Mouse (Mus musculus) mouse embryonic stem cell (cell line): ENCODE measurements around the gene Gmfb.
"Not testable (repeated sequence)": the region's sequence is repeated elsewhere in the genome, so short reads cannot be mapped to it uniquely, and the experiment has no call there.

ENCODE experiments used
- in situ Hi-C, 2 experiments: fragments of 300-500 bp; cut with MboI; formaldehyde crosslinking; loops; 1 replicate in 1 of 2; 3 replicates in 1 of 2; pipeline ENCODE4 v1.14.3; 2019 to 2020; ENCODE audit warnings: low sequenced_read_pairs in 2 of 2, low pct_unique_long_range_greater_than_20kb in 1 of 2, mixed read lengths in 1 of 2; ENCODE audit not compliant: unreplicated experiment in 1 of 2

Gmfb gene

DNA sequence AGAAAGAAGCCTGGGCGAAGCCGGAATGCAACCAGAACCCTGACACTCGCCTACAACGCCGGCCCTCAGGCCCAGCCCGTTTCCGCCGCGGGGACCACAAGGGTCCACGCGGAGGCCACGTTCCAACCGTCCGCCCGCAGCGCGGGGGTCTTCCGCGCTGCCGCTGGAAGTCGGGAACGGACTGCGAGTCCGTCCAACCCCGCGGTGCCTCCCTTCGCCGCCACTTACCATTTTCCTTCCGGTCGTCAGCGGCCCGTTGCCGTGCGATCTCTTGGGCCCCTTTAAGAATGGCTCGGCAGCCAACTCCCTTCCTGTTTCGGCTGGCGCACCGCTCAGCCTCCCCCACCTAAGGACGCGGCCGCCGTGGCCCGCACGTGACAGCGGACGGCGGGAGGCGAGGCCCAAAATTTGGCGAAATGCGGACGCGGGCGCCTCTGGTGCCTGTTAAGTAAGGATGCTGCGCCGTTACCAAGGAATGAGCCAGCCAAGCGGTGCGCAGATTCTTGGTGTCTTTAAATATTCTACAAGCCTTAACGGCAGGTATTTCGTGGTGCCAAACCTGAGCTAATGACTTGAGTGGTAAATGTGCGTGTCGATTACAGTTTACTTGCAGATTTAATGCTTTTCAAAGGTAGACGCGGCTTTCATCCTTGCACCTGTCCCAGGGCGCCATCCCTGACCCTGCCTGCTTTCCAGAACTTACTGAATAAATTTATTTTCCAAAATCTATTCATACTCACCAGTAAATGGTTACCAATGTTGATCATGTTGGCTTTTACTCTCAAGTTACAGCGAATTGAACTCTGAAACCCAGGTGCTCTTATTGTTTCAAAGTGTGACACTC, at the start of gene Gmfb:
Gmfb (minus strand) TSS at position 370 of the 844 bp plus-strand sequence.
- in situ Hi-C loops: no loop called here

DNA sequence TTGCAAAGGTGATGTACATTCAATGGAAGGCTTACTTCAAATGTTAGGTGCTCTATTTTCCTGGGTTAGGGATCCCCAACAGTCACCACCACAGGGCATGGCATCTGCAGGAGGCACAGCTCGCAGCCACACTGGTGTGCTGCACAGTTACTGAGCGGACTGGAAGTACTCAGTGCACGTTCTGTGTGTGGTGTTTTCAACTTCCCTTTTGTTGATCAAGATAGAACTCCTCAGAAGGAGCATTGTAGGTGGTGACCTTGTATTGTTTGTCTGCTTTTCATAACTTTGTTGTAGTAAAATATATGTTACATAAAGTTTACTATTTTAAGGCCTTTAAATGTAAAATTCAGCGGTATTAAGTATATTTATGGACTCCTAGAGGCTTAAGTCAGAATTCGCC, 40.9 kb upstream of the Gmfb start:
- in situ Hi-C loops: no loop called here

DNA sequence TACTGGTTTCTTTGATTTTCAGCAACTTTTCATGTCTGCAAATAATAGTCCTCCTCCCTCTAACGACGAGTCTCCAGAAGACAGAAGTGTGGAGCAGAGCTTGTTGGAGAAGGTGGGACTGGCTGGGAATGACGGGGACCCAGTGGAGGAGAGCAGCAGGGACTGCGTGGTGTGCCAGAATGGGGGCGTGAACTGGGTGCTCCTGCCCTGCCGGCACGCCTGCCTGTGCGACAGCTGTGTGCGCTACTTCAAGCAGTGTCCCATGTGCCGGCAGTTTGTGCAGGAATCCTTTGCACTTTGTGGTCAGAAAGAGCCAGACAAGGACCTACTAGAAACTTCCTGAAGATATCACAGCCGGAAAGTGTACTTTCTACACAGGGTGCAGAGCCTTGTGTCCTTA, 31.6 kb upstream of the Gmfb start:
- in situ Hi-C loops: no loop called here

DNA sequence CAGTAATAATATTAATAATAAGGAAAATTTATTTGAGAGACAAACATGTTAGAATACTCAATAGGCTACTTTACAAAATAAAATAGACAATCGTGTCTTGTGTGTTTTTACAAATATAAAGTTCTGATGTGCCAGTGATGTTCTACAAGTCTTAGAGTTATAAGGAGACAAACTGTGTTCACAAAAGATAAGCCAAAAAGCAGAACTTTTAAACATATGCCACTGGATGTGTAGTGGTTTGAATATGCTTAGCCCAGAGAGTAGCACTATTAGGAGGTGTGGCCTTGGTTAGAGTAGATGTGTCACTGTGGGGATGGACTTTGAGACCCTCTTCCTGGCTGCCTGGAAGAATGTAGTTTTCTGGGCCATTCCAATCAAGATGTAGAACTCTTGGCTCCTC, 27.7 kb upstream of the Gmfb start:
- in situ Hi-C loops: no loop called here

DNA sequence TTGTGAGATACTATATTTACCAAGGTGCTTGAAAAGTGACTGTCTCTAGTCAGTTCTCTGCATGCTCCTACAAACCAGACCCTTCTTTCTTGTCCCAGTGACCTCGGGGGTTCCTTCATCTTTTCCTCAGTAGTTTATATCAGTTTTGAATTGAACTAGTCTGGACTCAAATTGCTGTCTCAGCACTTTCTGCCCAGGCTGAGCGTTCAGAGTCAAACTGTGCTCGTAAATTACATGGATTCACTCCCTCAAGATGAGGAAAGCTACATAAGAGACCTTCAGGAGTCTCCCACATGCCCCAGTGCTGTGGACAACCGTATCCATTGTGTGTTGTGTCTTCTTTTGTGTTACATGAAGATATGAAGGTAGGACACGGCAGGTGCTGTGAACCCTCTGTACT, 26.7 kb upstream of the Gmfb start:
- in situ Hi-C loops: no loop called here

DNA sequence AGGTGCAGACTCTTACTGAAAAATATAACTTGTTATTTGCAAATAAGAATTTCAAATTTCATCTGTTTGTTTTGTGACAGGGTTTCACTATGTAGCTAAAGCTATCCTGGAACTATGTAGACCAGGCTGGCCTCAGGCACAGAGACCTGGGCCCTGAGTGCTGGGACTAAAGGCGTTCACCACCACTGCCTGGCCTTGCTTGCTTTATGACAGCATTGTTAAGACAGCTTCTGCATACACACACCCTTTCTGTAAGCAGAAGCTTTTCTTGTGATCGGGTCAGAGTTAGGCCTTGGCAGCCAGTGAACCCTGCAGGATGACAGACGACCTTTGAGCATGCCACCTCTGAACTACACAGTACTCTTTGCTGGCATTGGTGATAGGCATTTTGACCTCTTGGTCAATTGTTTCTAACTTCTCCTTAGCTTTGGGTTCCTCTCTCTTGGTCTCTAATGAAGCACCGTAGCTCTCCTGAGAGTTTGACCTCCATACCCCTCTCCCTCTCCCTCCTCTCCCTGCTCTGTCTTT, 26.1 kb upstream of the Gmfb start:
- in situ Hi-C loops: no loop called here

DNA sequence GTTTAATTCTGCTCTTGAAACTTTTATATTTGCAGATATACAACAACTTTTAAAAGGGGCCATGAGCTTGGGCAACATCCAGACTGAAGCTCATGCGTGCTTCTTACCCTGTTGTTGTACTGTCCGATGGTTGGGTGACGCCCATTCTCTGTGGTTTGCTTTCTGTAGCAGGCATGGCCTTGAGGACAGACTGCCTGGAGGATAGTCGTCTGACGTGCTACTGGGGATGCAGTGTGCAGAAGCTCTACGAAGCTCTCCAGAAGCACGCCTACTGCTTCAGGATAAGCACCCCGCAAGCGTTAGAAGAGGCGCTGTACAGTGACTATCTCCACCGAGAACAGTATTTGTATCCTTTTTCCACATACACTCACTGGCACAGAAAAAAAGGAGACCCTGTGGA, 23.7 kb upstream of the Gmfb start:
- in situ Hi-C loops: no loop called here

DNA sequence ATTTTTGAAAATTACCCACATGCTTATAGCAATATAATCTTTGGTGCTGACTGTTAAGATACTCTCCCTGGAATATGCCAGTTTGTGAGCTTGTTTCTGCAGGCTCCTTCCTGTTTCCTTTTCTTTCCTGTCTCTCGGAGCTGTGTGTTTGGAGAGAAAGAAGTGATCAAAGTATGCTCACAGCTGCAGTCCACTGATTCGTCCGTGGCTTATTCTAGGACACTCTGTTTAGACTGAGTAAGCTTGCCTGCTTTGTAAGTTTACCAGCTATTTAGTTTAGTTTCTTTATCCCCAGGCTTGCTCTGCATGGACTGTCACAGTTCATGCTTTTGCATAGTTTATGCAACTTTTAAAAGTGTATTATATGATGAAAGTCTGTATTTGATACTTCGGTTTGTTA, 17.3 kb upstream of the Gmfb start:
- in situ Hi-C loops: no loop called here

DNA sequence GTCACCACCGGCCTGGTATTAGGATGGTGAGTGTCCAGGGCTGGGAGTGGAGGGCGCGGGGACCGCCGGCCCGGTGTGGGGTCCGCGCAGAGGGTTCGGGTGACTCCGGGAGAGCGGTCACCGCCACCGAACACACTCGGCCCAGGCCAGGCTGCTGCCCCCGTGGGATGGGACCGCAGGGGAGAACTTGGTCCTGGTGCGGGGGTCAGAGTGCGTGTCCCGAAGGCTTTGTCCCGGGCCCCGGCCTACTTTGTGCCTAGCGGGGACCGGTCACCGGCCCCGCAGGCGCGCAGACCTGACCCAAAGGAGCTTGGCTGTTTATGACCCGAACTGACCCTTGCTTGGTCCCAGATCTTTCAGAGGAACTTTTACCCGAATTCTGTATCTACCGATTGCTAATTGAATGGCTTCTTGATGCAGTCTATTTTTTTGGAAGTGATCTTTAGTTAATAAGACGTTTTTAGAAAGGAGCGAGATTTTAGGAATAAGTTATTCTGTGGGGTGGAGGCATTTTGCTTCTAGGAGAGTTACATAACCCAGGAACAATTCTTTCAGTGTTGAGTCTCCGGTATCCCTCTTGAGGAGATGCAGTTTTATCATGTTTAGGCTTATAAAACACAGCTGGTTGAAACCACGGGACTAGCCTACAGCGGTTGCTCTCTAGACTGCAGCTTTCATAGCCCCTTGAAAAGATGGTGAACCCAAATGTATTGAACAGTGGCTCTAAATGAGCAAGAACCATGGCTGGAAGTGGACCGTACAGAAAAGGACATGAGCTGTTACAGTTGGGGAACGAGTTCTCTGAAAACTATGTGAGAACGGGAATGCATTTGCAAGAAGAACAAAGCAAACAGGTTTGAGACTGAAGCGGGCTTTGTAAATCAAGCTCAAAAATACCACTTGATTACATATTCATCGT, 10.6 kb upstream of the Gmfb start:
- in situ Hi-C loops: no loop called here

DNA sequence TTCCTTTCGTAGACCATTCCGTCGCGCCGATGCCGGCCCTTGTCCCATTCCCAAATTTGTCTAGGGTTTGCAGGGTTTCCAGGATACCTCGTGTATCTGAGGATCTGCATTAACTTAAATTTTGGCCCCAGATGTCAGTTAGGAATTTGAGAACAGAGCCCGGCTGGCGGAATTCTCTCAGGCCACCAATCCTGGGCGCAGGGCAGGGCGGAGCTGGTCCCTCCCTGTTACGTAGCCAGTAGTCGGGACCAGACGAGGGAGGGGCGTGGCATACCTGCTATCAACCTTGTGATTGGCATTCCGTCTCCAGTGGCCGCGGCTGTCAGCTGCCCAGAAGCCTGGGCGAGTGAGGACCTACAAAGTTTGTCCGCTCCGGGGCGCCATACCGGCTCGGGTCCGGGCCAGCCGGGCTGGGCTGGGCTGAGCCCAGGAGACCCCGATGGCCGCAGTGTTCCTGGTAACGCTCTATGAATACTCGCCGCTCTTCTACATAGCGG, 9.8 kb upstream of the Gmfb start, which contains the start of gene Cgrrf1:
Cgrrf1 (plus strand) TSS at position 289 of the 497 bp plus-strand sequence.
- in situ Hi-C loops: no loop called here

DNA sequence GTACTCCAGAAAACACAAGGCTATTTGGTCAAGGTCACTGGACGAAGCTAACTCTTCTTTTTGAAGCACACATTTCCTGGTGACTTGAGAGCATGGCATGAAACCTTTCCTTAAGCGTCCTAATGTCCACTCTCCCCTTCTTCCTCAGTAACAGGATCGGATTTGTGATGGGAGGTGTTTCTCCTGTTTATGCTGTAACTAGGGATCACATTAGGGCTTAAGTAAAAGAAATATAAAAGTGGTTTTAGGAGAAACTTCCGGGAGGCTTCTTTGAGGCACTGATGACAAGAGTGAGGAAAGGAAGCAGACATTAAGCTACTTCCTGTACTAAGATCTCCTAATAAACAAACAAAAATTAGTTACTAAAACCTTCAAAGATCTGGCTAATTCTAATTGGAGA, 9.3 kb upstream of the Gmfb start:
- in situ Hi-C loops: no loop called here

DNA sequence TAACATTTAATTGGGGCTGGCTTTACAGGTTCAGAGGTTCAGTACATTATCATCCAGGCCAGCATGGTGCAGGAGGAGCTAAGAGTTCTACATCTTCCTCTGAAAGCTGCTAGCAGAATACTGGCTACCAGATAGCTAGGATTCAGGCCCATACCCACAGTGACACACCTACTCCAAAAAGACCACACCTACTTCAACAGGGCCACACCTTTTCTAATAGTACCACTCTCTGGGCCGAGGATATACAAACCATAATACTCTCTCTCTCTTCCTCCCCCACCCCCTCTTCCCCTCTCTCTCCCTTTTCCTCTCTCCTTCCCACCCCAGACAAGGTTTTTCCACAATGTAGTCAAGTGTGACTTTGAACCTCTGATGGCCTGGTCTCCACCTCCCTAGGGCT, 5.4 kb upstream of the Gmfb start:
- in situ Hi-C loops: no loop called here

DNA sequence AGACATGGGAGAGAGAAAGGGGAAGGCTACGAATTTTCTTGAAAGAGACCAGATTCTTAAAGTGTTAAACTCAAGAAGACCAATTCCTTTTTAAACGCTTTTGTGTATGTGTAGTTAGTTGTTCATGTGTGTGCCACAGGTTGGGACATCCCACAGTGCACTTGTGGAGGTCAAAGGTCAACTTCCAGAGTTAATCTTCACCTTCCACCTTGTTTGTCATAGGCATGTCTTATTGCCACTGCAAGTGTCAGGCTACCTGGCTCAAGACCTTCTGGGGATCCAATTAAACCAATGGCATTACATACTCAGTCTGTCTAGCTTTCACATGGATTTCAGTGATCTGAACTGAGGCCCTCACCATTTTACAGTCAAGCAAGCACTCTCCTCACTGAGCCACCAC, 2.0 kb upstream of the Gmfb start:
- in situ Hi-C loops: no loop called here

DNA sequence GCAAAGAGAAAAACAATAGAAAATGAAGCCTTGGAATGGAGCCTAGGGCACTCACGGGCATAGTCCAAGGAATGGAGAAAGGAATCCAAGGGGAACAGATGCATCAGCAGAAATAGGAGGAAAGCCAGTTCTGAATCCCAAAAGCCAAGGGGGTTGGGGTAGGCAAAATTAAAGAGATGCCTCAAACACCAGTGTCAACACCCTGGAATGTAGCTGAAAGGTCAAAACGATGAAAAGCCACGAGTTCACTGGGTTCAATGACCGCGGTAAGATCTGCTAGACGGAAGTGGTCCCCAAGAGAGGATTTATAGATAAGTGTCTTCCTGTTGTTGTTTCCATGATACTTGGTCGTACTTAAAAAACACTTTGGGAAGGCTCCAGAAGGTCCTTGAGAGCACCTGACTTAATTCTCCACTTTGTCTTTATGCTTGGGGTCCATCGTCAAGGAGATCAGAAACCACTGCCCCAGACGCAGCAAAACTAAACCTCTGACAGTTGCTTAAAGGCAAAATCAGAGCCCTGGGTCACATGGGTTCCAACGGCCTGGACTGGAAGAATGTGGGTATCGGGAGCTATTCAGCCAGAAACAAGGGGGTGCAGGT, 670 bp downstream of the Gmfb start:
- in situ Hi-C loops: no loop called here

DNA sequence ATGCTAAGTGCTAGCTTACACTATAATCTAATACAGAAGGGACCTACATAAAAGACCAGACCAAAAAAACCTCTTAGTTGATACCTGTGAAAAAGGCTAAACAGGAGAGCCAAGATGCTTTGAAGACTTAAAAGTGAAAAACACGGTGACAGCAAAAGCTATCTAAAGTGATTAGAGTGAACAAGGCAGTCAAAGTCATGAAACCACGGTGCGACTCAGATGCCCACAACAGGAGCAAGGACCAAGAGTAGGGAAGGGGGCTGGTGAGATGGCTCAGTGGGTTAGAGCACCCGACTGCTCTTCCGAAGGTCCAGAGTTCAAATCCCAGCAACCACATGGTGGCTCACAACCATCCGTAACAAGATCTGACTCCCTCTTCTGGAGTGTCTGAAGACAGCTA, 2.1 kb downstream of the Gmfb start:
- in situ Hi-C loops: not testable (repeated sequence)

DNA sequence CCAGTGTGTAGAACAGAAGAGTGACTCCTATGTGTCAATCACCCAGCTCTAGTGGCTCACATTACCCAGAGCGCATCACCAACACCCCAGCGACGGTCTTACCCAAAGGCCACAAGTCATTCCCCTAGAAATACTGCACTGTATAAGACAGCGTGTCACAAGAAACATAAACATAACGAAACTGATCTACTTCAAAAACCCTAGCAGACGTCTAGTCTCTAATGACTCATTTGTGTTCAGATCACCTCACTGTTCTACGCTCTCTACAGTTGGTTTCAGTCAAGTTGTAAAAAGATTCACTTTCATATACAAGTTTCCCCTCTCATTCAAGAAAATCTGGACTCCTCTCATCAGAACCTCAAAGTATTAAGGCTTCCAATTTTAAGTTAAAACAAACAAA, 3.3 kb downstream of the Gmfb start:
- in situ Hi-C loops: no loop called here

DNA sequence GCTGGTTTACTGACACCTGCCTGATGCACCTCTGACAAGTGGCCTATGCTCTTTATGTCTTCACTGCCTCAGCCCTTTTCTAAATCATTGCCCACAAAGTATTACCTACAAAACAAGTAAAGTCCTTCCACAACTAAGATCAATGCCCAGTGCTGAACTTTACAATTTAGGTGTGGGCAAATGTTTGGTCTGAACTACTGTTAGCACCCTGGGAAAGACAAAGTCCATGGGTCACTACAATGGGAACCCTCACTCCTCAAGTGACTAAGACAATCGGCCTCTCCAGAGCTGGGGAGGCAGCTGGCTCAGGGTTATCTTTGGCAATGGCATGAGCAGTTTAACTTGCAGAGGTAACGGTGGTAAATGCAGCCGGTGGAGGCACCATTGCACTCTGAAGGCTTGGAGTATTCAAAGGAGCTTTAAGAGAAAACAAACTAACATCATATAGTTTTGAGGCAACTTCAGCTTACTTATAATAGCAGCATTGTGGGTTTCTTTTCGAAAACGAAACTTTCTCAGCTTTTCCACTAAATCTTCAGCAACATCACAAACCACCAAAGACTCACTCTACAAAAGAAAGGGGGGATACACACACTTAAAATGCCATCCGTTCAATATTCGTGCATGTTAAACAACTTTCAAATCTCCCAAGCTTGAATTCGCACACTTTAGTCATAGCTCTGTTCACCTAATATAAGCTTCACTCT, 5.0 kb downstream of the Gmfb start:
- in situ Hi-C loops: no loop called here

DNA sequence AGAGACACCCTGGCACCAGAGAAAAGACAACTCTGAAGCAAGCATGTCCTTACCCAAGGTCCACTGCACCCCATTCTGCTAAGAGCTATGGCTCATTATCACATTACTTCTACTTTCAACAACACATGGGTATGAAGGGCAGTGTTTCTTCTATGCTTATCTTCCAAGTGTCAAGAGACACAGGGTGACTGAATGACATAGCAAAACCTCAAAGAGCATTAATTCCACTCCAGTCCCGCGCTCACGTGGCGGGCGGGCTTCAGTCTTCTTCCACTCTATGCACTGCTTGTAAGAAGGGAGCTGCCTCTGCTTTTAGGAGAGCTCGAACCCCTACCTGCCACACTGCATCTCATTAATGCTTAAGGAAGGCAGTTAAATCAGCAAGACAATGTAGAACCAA, 6.4 kb downstream of the Gmfb start:
- in situ Hi-C loops: no loop called here
